Mouse (Mus musculus) erythroblast, embryonic 14.5 days (primary cell): Measurements from ENCODE around the gene Fam19a2. TPM values are rescaled to one million over a fixed set of nuclear protein-coding genes. Genes with fewer than 3 reads are reported as not detected.

Source experiments
- H3K27me3 ChIP-seq: 2 replicates; pipeline ENCODE4 v1.6.1; 2012; ENCODE audit warnings: inconsistent platforms; ENCODE audit not compliant: control insufficient read depth
- H3K36me3 ChIP-seq: 2 replicates; pipeline ENCODE4 v1.6.1; 2012; ENCODE audit warnings: mild to moderate bottlenecking, inconsistent platforms; ENCODE audit not compliant: control insufficient read depth
- H3K4me1 ChIP-seq: 2 replicates; pipeline ENCODE4 v1.6.1; 2012; ENCODE audit warnings: inconsistent platforms; ENCODE audit not compliant: control insufficient read depth
- H3K4me3 ChIP-seq: replicated peaks from 2 replicates; pipeline ENCODE3; 2012; ENCODE audit warnings: moderate library complexity, mild to moderate bottlenecking, inconsistent platforms
- H3K9me3 ChIP-seq: 2 replicates; pipeline ENCODE4 v1.6.1; 2012; ENCODE audit warnings: low read length, inconsistent platforms, mixed read lengths; ENCODE audit not compliant: control insufficient read depth
- GATA1 ChIP-seq: IDR thresholded peaks from 2 replicates; pipeline ENCODE4 v1.6.1; 2012; ENCODE audit warnings: low read length, inconsistent platforms, mixed read lengths
- TAL1 ChIP-seq: IDR thresholded peaks from 3 replicates; pipeline ENCODE4 v1.6.1; 2012; ENCODE audit warnings: low read length, inconsistent platforms, mixed read lengths
- polyA plus RNA-seq: library from polyadenylated mRNA; stranded (reverse); fragments of >175 nt; gene quantifications from 2 replicates; pipeline ENCODE4 v1.2.3, GENCODE M21; 2012

Gene Fam19a2
- polyA plus RNA-seq, 1 experiment, result 0.01 TPM

DNA sequence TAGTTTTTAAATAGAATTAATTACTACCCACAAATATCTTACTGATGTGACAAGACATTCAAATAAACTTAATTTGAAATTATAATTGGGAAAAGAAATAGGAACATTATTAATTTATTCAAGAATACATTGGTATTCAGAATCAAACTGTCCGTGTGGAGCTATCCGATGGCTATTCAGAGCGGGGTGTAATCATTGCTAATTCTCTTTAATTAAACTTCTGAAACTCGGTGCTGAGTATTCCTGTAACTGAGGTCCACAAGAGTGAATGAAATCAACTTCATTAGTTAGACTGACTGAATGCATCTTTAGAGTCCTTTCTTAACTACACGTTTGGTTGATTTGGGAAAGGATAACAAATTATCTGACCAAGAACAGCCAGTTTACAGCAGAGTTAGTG, 372.9 kb downstream of the Fam19a2 start:
- TF ChIP-seq GATA1 (no peak), TAL1 (no peak)

DNA sequence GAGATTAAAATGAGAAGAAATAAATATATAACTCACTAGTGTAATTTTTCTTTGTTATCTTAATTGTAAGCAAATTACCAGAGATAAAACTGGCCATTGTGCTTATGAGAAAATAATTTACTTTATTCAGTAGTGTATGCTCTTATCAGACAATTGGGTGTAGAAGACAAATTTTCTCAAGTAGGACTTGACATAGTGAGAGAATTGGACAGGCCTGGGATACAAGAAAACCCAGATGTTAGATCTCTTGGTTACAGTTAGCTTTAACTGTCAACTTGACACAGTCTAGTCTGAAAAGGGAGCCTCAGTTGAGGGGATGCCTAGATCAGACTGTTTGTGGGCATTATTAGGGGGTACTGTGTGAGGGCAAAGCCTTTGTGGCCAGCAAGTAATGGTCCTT, 373.7 kb downstream of the Fam19a2 start:
- TF ChIP-seq GATA1 (no peak), TAL1 (no peak)
- no peak overlapping the region for H3K4me3 ChIP-seq
- H3K9me3 ChIP-seq, result no peaks in the 10 kb centered on the region
- H3K36me3 ChIP-seq, result no peaks in the 10 kb centered on the region
- H3K27me3 ChIP-seq, result no peaks in the 10 kb centered on the region
- no peaks in the 10 kb centered on the region for H3K4me1 ChIP-seq

More for the DNA sequence above, 372.9 kb downstream of the Fam19a2 start:
- H3K4me3 ChIP-seq, result no peak overlapping the region
- H3K36me3 ChIP-seq, result no peaks in the 10 kb centered on the region
- H3K4me1 ChIP-seq, result no peaks in the 10 kb centered on the region
- H3K9me3 ChIP-seq, result peaks cover 3% of the 10 kb centered on the region; the same call in 1 of the 2 replicates
- H3K27me3 ChIP-seq, result no peaks in the 10 kb centered on the region

DNA sequence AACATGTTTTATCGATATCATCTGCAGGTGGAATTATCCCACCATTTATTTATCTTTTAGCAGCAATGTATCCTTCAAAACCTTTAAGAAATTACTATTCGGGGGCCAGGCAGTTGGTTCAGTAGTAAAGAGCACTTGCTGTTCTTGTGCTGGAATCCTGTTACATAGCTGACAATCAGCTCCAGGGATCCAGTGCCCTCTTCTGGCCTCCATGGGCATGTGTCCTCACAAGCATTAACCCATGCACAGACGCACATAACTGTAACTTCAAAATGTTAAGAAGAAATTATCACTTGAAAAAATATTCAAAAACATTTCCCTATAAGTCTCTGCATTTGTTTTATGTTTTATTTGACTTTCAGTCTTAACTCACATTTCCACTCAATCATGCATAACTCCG, 381.8 kb downstream of the Fam19a2 start:
- H3K4me3 ChIP-seq, result no peak overlapping the region
- TF ChIP-seq GATA1, result no peak
- TF ChIP-seq TAL1, result no peak
- H3K27me3 ChIP-seq, result no peaks in the 10 kb centered on the region
- H3K4me1 ChIP-seq, result no peaks in the 10 kb centered on the region
- H3K9me3 ChIP-seq, result peaks cover 7% of the 10 kb centered on the region
- H3K36me3 ChIP-seq, result no peaks in the 10 kb centered on the region

DNA sequence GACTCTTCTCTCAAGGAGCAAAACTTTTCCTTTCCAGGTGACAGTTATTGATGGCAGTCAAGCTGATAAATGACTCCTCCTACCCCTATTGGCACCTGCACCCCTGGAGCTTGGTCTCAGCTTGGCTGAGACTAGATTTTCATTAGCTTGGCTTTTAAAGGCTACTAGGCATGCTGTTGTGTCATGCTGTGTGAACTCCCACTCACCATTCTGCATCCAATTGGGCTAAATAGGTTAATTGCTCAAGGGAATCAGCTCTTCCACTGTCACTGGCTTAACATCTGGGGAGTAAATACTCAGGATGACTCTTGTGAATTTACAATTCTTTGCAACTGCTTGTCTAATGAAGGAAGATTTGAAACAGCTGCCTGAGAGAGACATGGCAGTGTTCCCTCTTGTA, 407.4 kb downstream of the Fam19a2 start:
- H3K27me3 ChIP-seq, result no peaks in the 10 kb centered on the region
- TF ChIP-seq GATA1, result no peak
- no peak for TF ChIP-seq TAL1
- H3K36me3 ChIP-seq, result no peaks in the 10 kb centered on the region
- H3K9me3 ChIP-seq, result peaks cover 6% of the 10 kb centered on the region; the same call in 1 of the 2 replicates
- H3K4me3 ChIP-seq, result no peak overlapping the region
- no peaks in the 10 kb centered on the region for H3K4me1 ChIP-seq

DNA sequence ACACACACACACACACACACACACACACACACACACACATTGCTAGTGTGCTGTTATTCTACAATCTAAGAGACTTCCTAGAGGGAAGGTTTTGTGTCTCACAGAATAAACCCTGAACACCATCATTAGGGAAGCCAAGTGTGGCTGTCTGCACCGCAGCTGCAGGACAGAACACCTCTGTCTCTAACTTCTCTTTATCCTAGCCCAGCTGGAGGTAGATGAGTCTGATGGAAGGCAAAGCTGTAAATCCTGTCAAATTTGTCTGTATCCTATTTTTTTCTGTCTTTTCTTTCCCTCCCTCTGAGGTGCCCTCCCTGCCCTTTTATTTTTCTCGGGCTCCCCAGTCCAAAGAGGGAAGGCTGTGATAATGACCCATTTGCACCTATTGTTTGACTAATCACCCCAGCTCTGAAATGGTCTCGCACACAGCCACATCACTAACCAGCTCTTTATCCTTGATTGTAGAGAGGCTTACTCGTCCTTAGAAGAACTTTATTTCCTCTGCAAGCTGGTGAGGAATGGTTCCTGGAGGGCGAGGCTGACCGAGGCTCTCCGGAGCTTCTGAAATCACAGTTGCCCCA, 414.6 kb downstream of the Fam19a2 start:
- no peaks in the 10 kb centered on the region for H3K4me1 ChIP-seq
- H3K4me3 ChIP-seq, result no peak overlapping the region
- peaks cover 15% of the 10 kb centered on the region for H3K9me3 ChIP-seq
- TF ChIP-seq TAL1, result no peak
- no peak for TF ChIP-seq GATA1
- no peaks in the 10 kb centered on the region for H3K27me3 ChIP-seq
- H3K36me3 ChIP-seq, result no peaks in the 10 kb centered on the region

DNA sequence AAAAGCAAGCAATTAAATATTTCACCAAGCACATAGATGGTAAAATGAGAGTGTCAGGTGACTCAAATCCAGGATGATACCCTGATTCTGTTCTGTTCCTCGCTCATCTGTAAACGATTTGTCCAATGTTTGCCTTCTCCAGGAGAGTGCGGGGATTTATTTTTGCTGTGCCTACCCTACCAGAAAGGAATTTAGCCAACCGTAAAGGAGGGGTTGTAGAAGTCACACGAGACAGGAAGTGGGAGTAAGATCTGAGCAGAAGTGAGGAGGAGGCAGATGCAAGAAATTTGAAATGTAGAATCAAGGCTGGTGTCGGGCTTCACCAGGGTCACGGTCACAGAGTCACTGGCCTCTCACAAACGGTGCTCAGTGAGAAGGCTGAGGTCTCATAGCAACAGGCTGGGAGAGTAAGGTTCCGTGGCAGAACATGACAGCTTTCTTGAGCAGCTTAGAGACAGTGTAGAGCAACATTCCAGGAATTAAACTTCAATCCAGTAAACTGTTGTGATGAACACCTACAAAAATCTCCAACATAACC, 419.0 kb downstream of the Fam19a2 start:
- Histone ChIP-seq H3K27me3 (no peaks in the 10 kb centered on the region), H3K9me3 (peaks cover 22% of the 10 kb centered on the region), H3K36me3 (no peaks in the 10 kb centered on the region), H3K4me3 (no peak overlapping the region), H3K4me1 (no peaks in the 10 kb centered on the region)
- TF ChIP-seq GATA1 (no peak), TAL1 (no peak)

DNA sequence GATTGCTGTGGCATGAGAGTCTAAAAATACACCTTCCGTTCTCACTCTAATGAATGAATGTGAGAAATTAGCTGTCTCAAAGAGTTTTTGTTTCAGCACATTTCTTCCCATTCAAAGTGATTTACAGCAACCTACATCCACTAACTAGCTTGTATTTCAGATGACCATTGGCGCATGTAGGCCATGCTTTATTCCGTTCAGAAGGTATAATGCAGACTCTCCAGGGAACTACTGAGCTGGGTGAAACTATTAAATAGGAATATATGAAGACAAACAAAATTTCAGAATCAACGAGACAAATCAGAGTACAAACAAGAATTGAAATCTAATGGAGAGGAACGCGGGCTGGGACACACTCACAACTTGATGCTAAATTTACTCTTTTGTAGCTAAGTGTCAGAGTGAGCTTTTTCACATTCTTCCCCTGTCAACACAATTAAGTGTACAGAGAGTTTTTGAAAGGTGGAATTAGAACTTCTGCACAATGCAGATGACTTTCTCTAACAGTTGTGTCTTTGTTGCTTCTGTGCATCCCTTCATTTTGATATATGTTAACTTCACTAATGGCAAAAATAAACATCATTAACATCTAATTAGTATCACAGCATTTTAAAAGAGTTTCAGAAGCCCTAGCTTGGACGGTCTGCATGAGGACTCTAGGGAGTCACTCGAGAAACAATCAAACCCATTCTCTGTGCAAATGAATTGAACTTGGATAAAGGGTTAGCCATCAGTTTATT, 428.6 kb downstream of the Fam19a2 start:
- Histone ChIP-seq H3K4me3 (no peak overlapping the region), H3K4me1 (no peaks in the 10 kb centered on the region), H3K36me3 (no peaks in the 10 kb centered on the region), H3K27me3 (no peaks in the 10 kb centered on the region), H3K9me3 (peaks cover 5% of the 10 kb centered on the region; the same call in 1 of the 2 replicates)
- TF ChIP-seq TAL1 (no peak), GATA1 (no peak)

DNA sequence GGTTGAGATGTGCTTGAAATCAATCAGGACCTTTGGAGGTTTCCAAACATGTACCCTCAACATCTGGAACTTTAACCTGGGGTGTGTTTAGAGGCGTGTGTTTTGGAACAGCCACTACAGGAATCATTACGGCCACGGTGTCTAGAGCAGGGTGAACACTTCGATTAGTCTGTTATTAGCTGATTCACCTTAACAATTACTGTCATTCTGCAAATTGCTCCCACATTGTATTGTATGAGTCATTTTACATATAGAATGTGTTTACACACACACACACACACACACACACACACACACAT, 429.1 kb downstream of the Fam19a2 start:
- no peak overlapping the region for H3K4me3 ChIP-seq
- TF ChIP-seq GATA1 (no peak), TAL1 (no peak)
- no peaks in the 10 kb centered on the region for H3K4me1 ChIP-seq

DNA sequence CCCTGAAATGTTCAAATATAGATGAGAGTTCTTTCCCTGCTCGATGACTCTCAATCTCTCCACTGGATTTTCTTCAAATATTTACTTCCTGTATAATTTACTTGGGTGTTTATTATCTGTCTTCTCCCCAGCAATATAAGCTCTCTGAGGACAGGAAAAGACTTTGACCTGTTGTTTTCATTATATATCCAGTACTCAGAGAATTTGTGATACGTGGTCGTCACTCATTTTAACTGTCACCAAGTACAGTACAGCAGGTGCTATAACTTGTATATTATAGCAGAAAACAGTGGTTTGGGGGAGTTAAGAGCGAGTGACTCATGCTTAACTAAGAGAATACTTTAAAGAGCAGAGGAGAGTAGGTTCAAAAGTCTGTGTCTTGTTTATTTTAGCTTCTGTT, 438.8 kb downstream of the Fam19a2 start:
- H3K4me3 ChIP-seq, result no peak overlapping the region
- H3K36me3 ChIP-seq, result no peaks in the 10 kb centered on the region
- TF ChIP-seq GATA1, result no peak
- TF ChIP-seq TAL1, result no peak
- H3K9me3 ChIP-seq, result peaks cover 9% of the 10 kb centered on the region
- H3K4me1 ChIP-seq, result no peaks in the 10 kb centered on the region
- no peaks in the 10 kb centered on the region for H3K27me3 ChIP-seq

More for the DNA sequence above, 429.1 kb downstream of the Fam19a2 start:
- H3K9me3 ChIP-seq, result peaks cover 5% of the 10 kb centered on the region; the same call in 1 of the 2 replicates
- no peaks in the 10 kb centered on the region for H3K27me3 ChIP-seq
- H3K36me3 ChIP-seq, result no peaks in the 10 kb centered on the region
